Mouse (Mus musculus) CH12.LX (cell line): ENCODE measurements at regions not wholly inside any gene's neighbourhood (a gene's known extent, or its start where the extent isn't known, plus 50 kb on each side); places are given as distances from the start of the nearest gene placed in this dataset.

Experiments
- DNase-seq: peaks from one replicate; pipeline ENCODE4 v3.0.0-alpha.2; 2013; ENCODE audit errors: extremely low read depth
- H3K27ac ChIP-seq: 2 replicates; pipeline ENCODE4 v1.5.1; 2012; ENCODE audit warnings: low read depth, mild to moderate bottlenecking, control low read depth, moderate library complexity; ENCODE audit not compliant: insufficient read depth
- H3K27me3 ChIP-seq: replicated peaks from 2 replicates; pipeline ENCODE3; 2012; ENCODE audit warnings: inconsistent platforms
- H3K36me3 ChIP-seq, 2 experiments: replicated peaks in 1 of 2; 2 replicates each; pipeline versions ENCODE3 to v1.6.1; 2012; ENCODE audit warnings: inconsistent platforms in 1 of 2, low read length in 1 of 2, mild to moderate bottlenecking in 1 of 2, mixed read lengths in 1 of 2, moderate library complexity in 1 of 2; ENCODE audit not compliant: control insufficient read depth in 1 of 2, insufficient read depth in 1 of 2
- H3K4me1 ChIP-seq, 2 experiments: 2 replicates each; pipeline ENCODE4 v1.6.1; 2012; ENCODE audit warnings: inconsistent platforms in 1 of 2, moderate library complexity in 1 of 2; ENCODE audit not compliant: insufficient read depth in 2 of 2, control insufficient read depth in 1 of 2
- H3K4me2 ChIP-seq: 2 replicates; pipeline ENCODE4 v1.6.1; 2012; ENCODE audit warnings: low read depth, mild to moderate bottlenecking, control low read depth; ENCODE audit not compliant: poor library complexity, insufficient read depth, severe bottlenecking
- H3K4me3 ChIP-seq, 3 experiments: fragments of 150-350 bp in 1 of 3; sonication (generic) in 1 of 3; replicated peaks in 1 of 3; 2 replicates each; pipeline versions ENCODE3 to v1.5.1; 2011 to 2012; ENCODE audit warnings: low read depth in 2 of 3, low read length in 2 of 3, mild to moderate bottlenecking in 2 of 3, moderate library complexity in 2 of 3, control low read depth in 1 of 3, improper control_type of control experiment in 1 of 3, inconsistent platforms in 1 of 3, mixed read lengths in 1 of 3; ENCODE audit not compliant: poor library complexity in 1 of 3
- H3K79me2 ChIP-seq: replicated peaks from 2 replicates; pipeline ENCODE4 v1.6.1; 2012; ENCODE audit warnings: mild to moderate bottlenecking, moderate library complexity; ENCODE audit not compliant: control insufficient read depth, poor library complexity, insufficient read depth, severe bottlenecking; ENCODE audit errors: extremely low read depth
- H3K9ac ChIP-seq: 2 replicates; pipeline ENCODE4 v1.6.1; 2012; ENCODE audit warnings: low read depth, mild to moderate bottlenecking, control low read depth, moderate library complexity; ENCODE audit not compliant: insufficient read depth
- H3K9me3 ChIP-seq: replicated peaks from 2 replicates; pipeline ENCODE3; 2012; ENCODE audit warnings: low read length, inconsistent platforms, mixed read lengths
- BHLHE40 ChIP-seq: IDR thresholded peaks from 2 replicates; pipeline ENCODE4 v1.6.1; 2011; ENCODE audit warnings: mild to moderate bottlenecking, low read depth, low read length, improper control_type of control experiment
- CHD1 ChIP-seq: IDR thresholded peaks from 2 replicates; pipeline ENCODE4 v1.6.1; 2012; ENCODE audit warnings: low read depth, low read length, improper control_type of control experiment, inconsistent platforms
- ETS1 ChIP-seq: conservative IDR thresholded peaks from 2 replicates; pipeline ENCODE4 v1.6.1; 2012; ENCODE audit warnings: low read depth, mild to moderate bottlenecking, inconsistent platforms, low read length, improper control_type of control experiment, moderate library complexity
- GABPA ChIP-seq: IDR thresholded peaks from 2 replicates; pipeline ENCODE4 v1.6.1; 2012; ENCODE audit warnings: low read depth, low read length, improper control_type of control experiment, inconsistent platforms; ENCODE audit not compliant: insufficient replicate concordance
- HCFC1 ChIP-seq: IDR thresholded peaks from 2 replicates; pipeline ENCODE4 v1.6.1; 2012; ENCODE audit warnings: low read depth, mild to moderate bottlenecking, inconsistent platforms, low read length, improper control_type of control experiment
- JUND ChIP-seq: conservative IDR thresholded peaks from 2 replicates; pipeline ENCODE4 v1.6.1; 2011; ENCODE audit warnings: low read depth, low read length, improper control_type of control experiment
- KAT2A ChIP-seq: IDR thresholded peaks from 2 replicates; pipeline ENCODE4 v1.6.1; 2012; ENCODE audit warnings: low read length, improper control_type of control experiment, inconsistent platforms; ENCODE audit not compliant: insufficient replicate concordance
- MAZ ChIP-seq: IDR thresholded peaks from 2 replicates; pipeline ENCODE4 v1.6.1; 2012; ENCODE audit warnings: low read depth, mild to moderate bottlenecking, inconsistent platforms, low read length, improper control_type of control experiment, moderate library complexity
- MEF2A ChIP-seq: IDR thresholded peaks from 2 replicates; pipeline ENCODE4 v1.6.1; 2014; ENCODE audit warnings: low read depth, mild to moderate bottlenecking, inconsistent platforms, low read length, improper control_type of control experiment, borderline replicate concordance
- NRF1 ChIP-seq: IDR thresholded peaks from 2 replicates; pipeline ENCODE4 v1.6.1; 2014; ENCODE audit warnings: low read depth, mild to moderate bottlenecking, inconsistent platforms, low read length, improper control_type of control experiment, moderate library complexity
- PAX5 ChIP-seq: IDR thresholded peaks from 2 replicates; pipeline ENCODE4 v1.6.1; 2012; ENCODE audit warnings: low read length, inconsistent platforms, mixed read lengths
- POLR2AphosphoS2 ChIP-seq: IDR thresholded peaks from 2 replicates; pipeline ENCODE4 v1.6.1; 2011; ENCODE audit warnings: low read depth, low read length, improper control_type of control experiment
- RAD21 ChIP-seq: IDR thresholded peaks from 2 replicates; pipeline ENCODE4 v1.6.1; 2011; ENCODE audit warnings: low read depth, mild to moderate bottlenecking, low read length, improper control_type of control experiment, moderate library complexity
- ZC3H11A ChIP-seq: IDR thresholded peaks from 2 replicates; pipeline ENCODE4 v1.6.1; 2012; ENCODE audit warnings: low read depth, mild to moderate bottlenecking, inconsistent platforms, low read length, improper control_type of control experiment
- ZMIZ1 ChIP-seq: IDR thresholded peaks from 2 replicates; pipeline ENCODE4 v1.6.1; 2012; ENCODE audit warnings: low read depth, mild to moderate bottlenecking, inconsistent platforms, low read length, improper control_type of control experiment
- dilution Hi-C: fragments of 300-500 bp; cut with MboI; formaldehyde crosslinking; loops from 2 replicates; pipeline ENCODE4 v1.14.3; 2020; ENCODE audit warnings: low sequenced_read_pairs; ENCODE audit not compliant: extremely low pct_unique_long_range_greater_than_20kb, extremely low pct_ligation_motif_present
- in situ Hi-C: fragments of 300-500 bp; cut with MboI; formaldehyde crosslinking; loops from 3 replicates; pipeline ENCODE4 v1.14.3; 2019; ENCODE audit warnings: low sequenced_read_pairs, low pct_ligation_motif_present, low pct_unique_long_range_greater_than_20kb, mixed read lengths

- Histone ChIP-seq H3K9me3 (peaks cover 35% of the 10 kb centered on the region), H3K4me1 (no peaks in the 10 kb centered on the region), H3K4me3 (no peak overlapping the region), H3K36me3 (no peaks in the 10 kb centered on the region), H3K9ac (no peak overlapping the region), H3K27me3 (no peaks in the 10 kb centered on the region), H3K4me2 (no peak overlapping the region), H3K27ac (no peak overlapping the region), H3K79me2 (no peaks in the 10 kb centered on the region)
- in situ Hi-C loops (no loop called here), dilution Hi-C loops (no loop called here)
- TF ChIP-seq GABPA (no peak), RAD21 (no peak), ETS1 (no peak), HCFC1 (no peak), ZMIZ1 (no peak), JUND (no peak), MAZ (no peak)
- DNase-seq: no peak
These were observed 234.9 kb upstream of the Chl1 start for GRCm38 (mm10) chr6:103275476-103275875.

- no peaks in the 10 kb centered on the region for H3K4me1 ChIP-seq
- dilution Hi-C loops (no loop called here), in situ Hi-C loops (no loop called here)
- DNase-seq: peak; percentile 2
- H3K79me2 ChIP-seq: no peaks in the 10 kb centered on the region
- no peak overlapping the region for H3K4me2 ChIP-seq
- H3K36me3 ChIP-seq: no peaks in the 10 kb centered on the region
- TF ChIP-seq MAZ: no peak
- TF ChIP-seq MEF2A: no peak
- TF ChIP-seq PAX5: no peak
- TF ChIP-seq KAT2A: no peak
- no peak for TF ChIP-seq NRF1
- no peak for TF ChIP-seq POLR2AphosphoS2
- TF ChIP-seq CHD1: no peak
- TF ChIP-seq ZC3H11A: no peak
- TF ChIP-seq GABPA: no peak
- TF ChIP-seq BHLHE40: no peak
- H3K4me3 ChIP-seq: no peak overlapping the region
- H3K27me3 ChIP-seq: no peaks in the 10 kb centered on the region
- H3K9ac ChIP-seq: no peak overlapping the region
- H3K9me3 ChIP-seq: peaks cover 23% of the 10 kb centered on the region
- no peak overlapping the region for H3K27ac ChIP-seq
These were observed 214.4 kb upstream of the Chl1 start for GRCm38 (mm10) chr6:103296015-103296414.
